Mouse (Mus musculus) adrenal gland, postnatal 4 days (tissue): ENCODE results near the gene Shank3. TPM values are rescaled to one million over a fixed set of nuclear protein-coding genes. Genes with fewer than 3 reads are reported as not detected.

ENCODE experiments used
- DNase-seq, 2 experiments: peaks; one replicate each; pipeline ENCODE4 v3.0.0; 2021 to 2022; ENCODE audit warnings: low spot score in 2 of 2, mixed read lengths in 2 of 2
- long read RNA-seq, 2 experiments: library from polyadenylated mRNA; stranded (forward); transcript quantifications; one replicate each; pipeline ENCODE4 v2.0.0; 2021
- total RNA-seq, 2 experiments: library from RNA; stranded (reverse); gene quantifications; 2 replicates each; pipeline ENCODE4 v1.2.3; 2021

Gene Shank3
- total RNA-seq = 10 to 100 TPM; 58.7 to 66.0 TPM
- long read RNA-seq, experiment 1, partial matches to known transcripts = 3 of 15 reads
- long read RNA-seq, experiment 1, other reads (novel, unspliced or antisense) = 12 of 15 reads
- long read RNA-seq, experiment 2, partial matches to known transcripts = 2 of 24 reads
- long read RNA-seq, experiment 2, other reads (novel, unspliced or antisense) = 22 of 24 reads

- DNase-seq = no peak
Observed at GRCm38 (mm10) chr15:89498961-89499688, at the start of gene Shank3. Gene Shank3, plus strand, starts transcription at chr15:89499623.

- DNase-seq = peak in 1 of 2 experiments; percentile 41
Observed at GRCm38 (mm10) chr15:89452906-89453864, 46.2 kb upstream of the Shank3 start.

- DNase-seq = no peak
Observed at GRCm38 (mm10) chr15:89453865-89454478, 45.5 kb upstream of the Shank3 start, which contains the start of gene Mapk8ip2. Gene Mapk8ip2, plus strand, starts transcription at chr15:89453913.

GRCm38 (mm10) chr15:89454857-89455256 lies 44.6 kb upstream of the Shank3 start:
- no peak for DNase-seq

GRCm38 (mm10) chr15:89455642-89456041 lies 43.8 kb upstream of the Shank3 start:
- no peak for DNase-seq

- no peak for DNase-seq
Observed at GRCm38 (mm10) chr15:89458942-89459341, 40.5 kb upstream of the Shank3 start.

- no peak for DNase-seq
Observed at GRCm38 (mm10) chr15:89459821-89460220, 39.6 kb upstream of the Shank3 start.

GRCm38 (mm10) chr15:89460298-89460697 lies 39.1 kb upstream of the Shank3 start:
- DNase-seq = no peak

- DNase-seq = no peak
Observed at GRCm38 (mm10) chr15:89461321-89461720, 38.1 kb upstream of the Shank3 start.

GRCm38 (mm10) chr15:89462176-89462575 lies 37.2 kb upstream of the Shank3 start:
- DNase-seq = no peak

GRCm38 (mm10) chr15:89463334-89464235 lies 35.8 kb upstream of the Shank3 start:
- no peak for DNase-seq

GRCm38 (mm10) chr15:89465052-89465451 lies 34.4 kb upstream of the Shank3 start:
- no peak for DNase-seq

GRCm38 (mm10) chr15:89468577-89468976 lies 30.8 kb upstream of the Shank3 start:
- no peak for DNase-seq

- no peak for DNase-seq
Observed at GRCm38 (mm10) chr15:89471476-89471875, 27.9 kb upstream of the Shank3 start.

- no peak for DNase-seq
Observed at GRCm38 (mm10) chr15:89473370-89473769, 26.1 kb upstream of the Shank3 start.

GRCm38 (mm10) chr15:89473921-89474320 lies 25.5 kb upstream of the Shank3 start:
- DNase-seq = no peak

- DNase-seq = no peak
Observed at GRCm38 (mm10) chr15:89474596-89475292, 24.7 kb upstream of the Shank3 start.

GRCm38 (mm10) chr15:89475293-89475600 lies 24.2 kb upstream of the Shank3 start:
- DNase-seq = no peak

GRCm38 (mm10) chr15:89475611-89476474 lies 23.6 kb upstream of the Shank3 start:
- peak; percentile 86 to 89 for DNase-seq
